Mouse (Mus musculus): ENCODE measurements around the gene Igsf8. TPM values are rescaled to one million over a fixed set of nuclear protein-coding genes. Genes with fewer than 3 reads are reported as not detected.

Gene Igsf8
- polyA plus RNA-seq, 1 experiment from 2014 or later: 46.1 TPM

- ATAC-seq: no peak
- Histone ChIP-seq H3K27me3 (replicated peaks) (no peaks in the 10 kb centered on the region), H3K9ac (no peak overlapping the region), H3K36me3 (peaks cover 9% of the 10 kb centered on the region; the same call in 1 of the 2 replicates), H3K4me1 (replicated peaks) (0 out of 2 replicates have a peak, but pooled peaks cover 8% of the 10 kb centered on the region), H3K27ac (no peak overlapping the region), H3K4me3 (replicated peaks) (no peak overlapping the region), H3K4me2 (replicated peaks) (no peak overlapping the region), H3K9me3 (no peaks in the 10 kb centered on the region)
- 87% methylated on average over 19 of the region's 19 CpGs for WGBS
These were observed 57.1 kb downstream of the Igsf8 start for GRCm38 (mm10) chr1:172318424-172319035.

DNA sequence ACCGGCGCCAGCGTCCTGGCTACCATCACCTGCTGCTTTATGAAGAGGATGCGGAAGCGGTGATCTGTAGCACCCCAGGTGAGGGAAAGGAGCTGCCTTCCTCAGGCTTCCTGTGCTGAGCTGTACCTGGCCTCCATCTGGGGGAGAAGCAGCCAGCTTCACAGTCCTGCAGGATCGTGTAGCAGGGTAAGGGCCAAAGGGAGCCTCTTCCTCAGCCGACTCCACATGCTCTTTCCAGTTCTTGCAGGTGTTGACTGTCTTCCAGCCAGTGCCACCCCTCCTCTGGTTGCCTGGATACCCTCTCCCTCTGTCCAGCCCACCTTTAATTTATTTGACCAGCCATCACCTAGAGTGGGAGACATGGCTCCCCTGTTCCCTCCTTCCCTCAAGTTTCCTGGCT lies 57.9 kb downstream of the Igsf8 start:
- WGBS: 76% methylated on average over 7 of the region's 7 CpGs

GRCm38 (mm10) chr1:172319921-172320411 lies 58.5 kb downstream of the Igsf8 start:
- 38% methylated on average over 5 of the region's 5 CpGs for WGBS
- Histone ChIP-seq H3K27ac (no peak overlapping the region), H3K36me3 (peaks cover 9% of the 10 kb centered on the region; the same call in 1 of the 2 replicates), H3K9ac (no peak overlapping the region), H3K4me2 (replicated peaks) (no peak overlapping the region), H3K4me3 (replicated peaks) (no peak overlapping the region), H3K27me3 (replicated peaks) (peaks cover 2% of the 10 kb centered on the region; the same call in 1 of the 2 replicates), H3K9me3 (no peaks in the 10 kb centered on the region), H3K4me1 (replicated peaks) (0 out of 2 replicates have a peak, but pooled peaks cover 8% of the 10 kb centered on the region)
- no peak for ATAC-seq

More for the DNA sequence above, 57.9 kb downstream of the Igsf8 start:
- no peaks in the 10 kb centered on the region for H3K9me3 ChIP-seq
- H3K27me3 ChIP-seq (replicated peaks): no peaks in the 10 kb centered on the region
- H3K4me1 ChIP-seq (replicated peaks): 0 out of 2 replicates have a peak, but pooled peaks cover 8% of the 10 kb centered on the region
- no peak overlapping the region for H3K4me2 ChIP-seq (replicated peaks)
- H3K36me3 ChIP-seq: peaks cover 9% of the 10 kb centered on the region; the same call in 1 of the 2 replicates
- H3K4me3 ChIP-seq (replicated peaks): no peak overlapping the region
- H3K27ac ChIP-seq: no peak overlapping the region
- ATAC-seq: no peak
- H3K9ac ChIP-seq: no peak overlapping the region

- Histone ChIP-seq H3K36me3 (peaks cover 9% of the 10 kb centered on the region; the same call in 1 of the 2 replicates), H3K27me3 (replicated peaks) (peaks cover 29% of the 10 kb centered on the region), H3K4me1 (replicated peaks) (peaks cover 15% of the 10 kb centered on the region; the same call in 1 of the 2 replicates), H3K4me3 (replicated peaks) (no peak overlapping the region), H3K9ac (no peak overlapping the region), H3K4me2 (replicated peaks) (no peak overlapping the region), H3K27ac (no peak overlapping the region), H3K9me3 (no peaks in the 10 kb centered on the region)
- 63% methylated on average over 13 of the region's 13 CpGs for WGBS
- ATAC-seq: no peak
These were observed 61.3 kb downstream of the Igsf8 start for GRCm38 (mm10) chr1:172322725-172323124.

DNA sequence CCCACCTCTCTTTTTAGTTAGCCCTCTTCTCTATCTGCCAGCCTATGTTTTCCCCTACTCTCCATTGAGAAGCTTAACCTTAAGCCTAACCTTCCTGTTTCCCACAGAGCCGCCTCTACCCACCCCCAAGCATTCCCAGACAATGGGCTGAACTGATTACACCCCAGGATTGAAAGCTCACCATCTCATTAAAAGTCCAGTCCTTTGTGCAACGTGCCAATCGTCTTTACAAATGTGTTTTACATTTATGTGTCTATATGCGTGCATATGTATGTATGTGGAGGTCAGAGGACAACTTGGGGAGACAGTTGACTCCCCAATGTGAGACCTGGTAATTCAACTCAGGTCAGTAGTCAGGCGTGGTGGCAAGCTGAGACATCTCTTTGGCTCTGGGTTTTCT lies 61.9 kb downstream of the Igsf8 start:
- Histone ChIP-seq H3K36me3 (peaks cover 5% of the 10 kb centered on the region; the same call in 1 of the 2 replicates), H3K4me2 (replicated peaks) (no peak overlapping the region), H3K9me3 (no peaks in the 10 kb centered on the region), H3K9ac (no peak overlapping the region), H3K4me3 (replicated peaks) (no peak overlapping the region), H3K27me3 (replicated peaks) (peaks cover 35% of the 10 kb centered on the region), H3K27ac (no peak overlapping the region), H3K4me1 (replicated peaks) (peaks cover 15% of the 10 kb centered on the region; the same call in 1 of the 2 replicates)
- WGBS: 59% methylated on average over 5 of the region's 5 CpGs
- ATAC-seq: no peak

DNA sequence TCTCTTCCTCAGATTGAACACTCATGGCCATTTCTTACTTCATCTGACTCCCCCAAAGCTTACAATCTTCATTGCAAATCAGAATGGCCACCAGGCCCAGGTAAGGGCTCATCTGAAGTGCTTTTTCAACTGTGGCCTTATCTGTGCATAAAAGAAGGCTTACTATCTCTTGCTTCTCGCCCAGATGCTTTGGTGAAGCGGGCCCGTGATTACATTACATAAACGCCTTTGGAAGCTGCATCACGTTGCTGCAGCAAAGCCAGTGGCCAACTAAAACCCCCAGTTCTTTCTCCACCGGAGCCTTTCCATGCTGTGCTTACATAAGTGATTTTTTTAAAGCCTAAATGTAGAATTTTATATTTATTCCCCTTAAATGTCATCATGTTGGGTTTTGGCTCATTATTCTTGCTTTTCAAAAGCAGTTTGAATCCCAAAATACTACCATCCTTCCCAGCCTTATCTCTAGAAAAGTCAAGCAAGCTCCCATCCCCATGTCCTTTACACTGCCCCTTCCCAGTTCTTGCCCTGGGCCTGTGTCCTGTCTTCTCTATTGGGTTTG lies 62.4 kb downstream of the Igsf8 start:
- no peak overlapping the region for H3K4me3 ChIP-seq (replicated peaks)
- H3K9ac ChIP-seq: no peak overlapping the region
- H3K4me2 ChIP-seq (replicated peaks): no peak overlapping the region
- WGBS: 70% methylated on average over 6 of the region's 6 CpGs
- H3K9me3 ChIP-seq: no peaks in the 10 kb centered on the region
- H3K27me3 ChIP-seq (replicated peaks): peaks cover 40% of the 10 kb centered on the region
- no peak overlapping the region for H3K27ac ChIP-seq
- no peaks in the 10 kb centered on the region for H3K36me3 ChIP-seq
- H3K4me1 ChIP-seq (replicated peaks): peaks cover 15% of the 10 kb centered on the region; the same call in 1 of the 2 replicates
- no peak for ATAC-seq

DNA sequence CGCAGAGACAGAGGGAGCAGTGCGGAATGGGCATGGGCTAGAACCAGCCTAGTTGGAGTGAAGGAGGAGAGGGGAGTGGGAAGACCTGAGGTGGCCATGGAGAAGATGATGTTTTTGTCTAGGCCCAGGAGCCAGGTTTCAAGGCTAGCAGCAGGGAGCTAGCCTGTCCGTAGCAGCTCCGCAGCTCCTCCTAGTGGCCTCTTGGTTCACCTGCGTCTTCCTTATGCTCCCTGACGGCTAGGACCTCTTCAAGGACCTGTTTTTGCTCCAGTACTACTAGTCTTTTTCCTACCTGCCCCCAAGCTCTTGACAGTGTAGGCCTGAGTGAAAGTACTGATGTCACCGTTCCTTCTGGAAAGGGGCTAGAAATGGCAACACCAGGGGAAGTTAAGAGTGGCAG lies 63.3 kb downstream of the Igsf8 start:
- H3K27me3 ChIP-seq (replicated peaks): peaks cover 48% of the 10 kb centered on the region
- no peak overlapping the region for H3K4me2 ChIP-seq (replicated peaks)
- WGBS: 21% methylated on average over 7 of the region's 7 CpGs
- H3K4me3 ChIP-seq (replicated peaks): no peak overlapping the region
- peak; percentile 71 for ATAC-seq
- no peak overlapping the region for H3K9ac ChIP-seq
- no peaks in the 10 kb centered on the region for H3K36me3 ChIP-seq
- peaks cover 11% of the 10 kb centered on the region; the same call in 1 of the 2 replicates for H3K4me1 ChIP-seq (replicated peaks)
- H3K27ac ChIP-seq: no peak overlapping the region
- H3K9me3 ChIP-seq: no peaks in the 10 kb centered on the region

- peak; percentile 76 for ATAC-seq
- H3K9ac ChIP-seq: peak overlapping the region; percentile 58
- H3K27me3 ChIP-seq (replicated peaks): peaks cover 54% of the 10 kb centered on the region
- peaks cover 7% of the 10 kb centered on the region; the same call in 1 of the 2 replicates for H3K4me1 ChIP-seq (replicated peaks)
- H3K9me3 ChIP-seq: no peaks in the 10 kb centered on the region
- WGBS: 17% methylated on average over 94 of the region's 94 CpGs
- peak overlapping the region; percentile 47 for H3K4me3 ChIP-seq (replicated peaks)
- H3K27ac ChIP-seq: no peak overlapping the region
- H3K4me2 ChIP-seq (replicated peaks): peak overlapping the region; percentile 95
- H3K36me3 ChIP-seq: no peaks in the 10 kb centered on the region
These were observed 64.5 kb downstream of the Igsf8 start for GRCm38 (mm10) chr1:172325680-172326535.

GRCm38 (mm10) chr1:172326684-172327083 lies 65.2 kb downstream of the Igsf8 start:
- Histone ChIP-seq H3K36me3 (no peaks in the 10 kb centered on the region), H3K4me2 (replicated peaks) (peak overlapping the region; percentile 95), H3K4me1 (replicated peaks) (peaks cover 7% of the 10 kb centered on the region; the same call in 1 of the 2 replicates), H3K27me3 (replicated peaks) (peaks cover 59% of the 10 kb centered on the region), H3K9ac (no peak overlapping the region), H3K4me3 (replicated peaks) (peak overlapping the region; percentile 47), H3K27ac (no peak overlapping the region), H3K9me3 (no peaks in the 10 kb centered on the region)
- ATAC-seq: no peak
- WGBS: 58% methylated on average over 11 of the region's 11 CpGs

GRCm38 (mm10) chr1:172327206-172328001 lies 66.0 kb downstream of the Igsf8 start:
- H3K27ac ChIP-seq: no peak overlapping the region
- no peak overlapping the region for H3K4me3 ChIP-seq (replicated peaks)
- no peaks in the 10 kb centered on the region for H3K36me3 ChIP-seq
- no peak overlapping the region for H3K9ac ChIP-seq
- no peaks in the 10 kb centered on the region for H3K9me3 ChIP-seq
- no peak overlapping the region for H3K4me2 ChIP-seq (replicated peaks)
- peaks cover 59% of the 10 kb centered on the region for H3K27me3 ChIP-seq (replicated peaks)
- ATAC-seq: no peak
- WGBS: 83% methylated on average over 16 of the region's 16 CpGs
- H3K4me1 ChIP-seq (replicated peaks): peaks cover 7% of the 10 kb centered on the region; the same call in 1 of the 2 replicates

- Histone ChIP-seq H3K9ac (no peak overlapping the region), H3K4me1 (replicated peaks) (peaks cover 7% of the 10 kb centered on the region; the same call in 1 of the 2 replicates), H3K36me3 (no peaks in the 10 kb centered on the region), H3K4me2 (replicated peaks) (no peak overlapping the region), H3K9me3 (no peaks in the 10 kb centered on the region), H3K27ac (no peak overlapping the region), H3K27me3 (replicated peaks) (peaks cover 59% of the 10 kb centered on the region), H3K4me3 (replicated peaks) (no peak overlapping the region)
- WGBS: 83% methylated on average over 3 of the region's 3 CpGs
- no peak for ATAC-seq
These were observed 66.6 kb downstream of the Igsf8 start for GRCm38 (mm10) chr1:172328041-172328440.

Measured in intestine, embryonic 15.5 days (tissue).